Mouse (Mus musculus): ENCODE measurements around the gene Fgfr3. TPM values are rescaled to one million over a fixed set of nuclear protein-coding genes. Genes with fewer than 3 reads are reported as not detected.

Gene Fgfr3
- polyA plus RNA-seq, 1 experiment from 2014 or later, result 58.5 TPM

DNA sequence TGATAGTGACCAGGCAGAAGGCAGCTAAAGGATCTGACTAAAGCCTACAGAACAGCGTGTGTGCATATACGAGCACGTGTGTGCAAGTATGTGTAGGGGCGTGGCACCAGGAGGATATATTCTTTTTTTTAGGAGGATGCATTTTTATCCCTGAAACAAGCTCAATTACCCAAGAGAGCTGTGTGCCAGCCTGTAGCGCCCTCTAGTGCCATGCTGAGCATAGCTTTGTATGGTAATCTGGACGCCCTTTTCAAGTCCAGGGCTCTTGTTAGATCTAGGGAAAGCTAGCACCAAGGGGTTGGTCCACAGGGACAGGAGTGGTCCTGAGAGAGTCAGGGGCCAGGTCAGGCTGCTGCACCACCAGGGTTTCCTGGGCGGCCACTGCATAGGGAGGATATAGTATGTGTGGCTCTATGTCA, 16.4 kb downstream of the Fgfr3 start:
- Histone ChIP-seq H3K9ac (no peak overlapping the region), H3K4me2 (replicated peaks) (no peak overlapping the region), H3K27ac (no peak overlapping the region), H3K27me3 (replicated peaks) (no peaks in the 10 kb centered on the region), H3K4me1 (no peaks in the 10 kb centered on the region), H3K4me3 (no peak overlapping the region), H3K36me3 (peaks cover 69% of the 10 kb centered on the region), H3K9me3 (no peaks in the 10 kb centered on the region)
- peak; percentile 59; the same call in 1 of the 2 replicates for ATAC-seq (ENCODE audit: low FRiP score, low read depth)
- WGBS, result 31% methylated on average over 7 of the region's 7 CpGs

DNA sequence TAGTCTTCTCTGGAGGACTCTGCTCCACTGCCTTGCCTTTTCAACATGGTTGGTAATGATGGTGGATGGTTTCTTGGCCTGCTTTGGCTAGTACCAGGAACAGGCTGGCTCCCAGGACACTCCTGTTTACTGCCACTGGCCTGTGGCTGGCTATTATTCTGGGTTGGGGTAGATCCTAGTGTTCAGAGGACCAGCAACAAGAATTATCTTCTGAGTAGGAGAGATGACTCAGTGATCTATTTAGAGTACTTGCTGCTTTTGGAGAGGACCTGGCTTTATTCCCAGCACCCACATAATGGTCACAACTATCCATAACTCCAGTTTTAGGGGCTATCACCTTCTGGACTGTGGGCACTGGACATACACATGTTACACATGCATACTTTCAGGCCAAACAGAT, 16.9 kb downstream of the Fgfr3 start:
- H3K9me3 ChIP-seq, result no peaks in the 10 kb centered on the region
- no peak overlapping the region for H3K4me3 ChIP-seq
- no peak for ATAC-seq (ENCODE audit: low FRiP score, low read depth)
- no peak overlapping the region for H3K4me2 ChIP-seq (replicated peaks)
- H3K27ac ChIP-seq, result no peak overlapping the region
- peaks cover 69% of the 10 kb centered on the region for H3K36me3 ChIP-seq
- no peaks in the 10 kb centered on the region for H3K27me3 ChIP-seq (replicated peaks)
- H3K9ac ChIP-seq, result no peak overlapping the region
- no peaks in the 10 kb centered on the region for H3K4me1 ChIP-seq

DNA sequence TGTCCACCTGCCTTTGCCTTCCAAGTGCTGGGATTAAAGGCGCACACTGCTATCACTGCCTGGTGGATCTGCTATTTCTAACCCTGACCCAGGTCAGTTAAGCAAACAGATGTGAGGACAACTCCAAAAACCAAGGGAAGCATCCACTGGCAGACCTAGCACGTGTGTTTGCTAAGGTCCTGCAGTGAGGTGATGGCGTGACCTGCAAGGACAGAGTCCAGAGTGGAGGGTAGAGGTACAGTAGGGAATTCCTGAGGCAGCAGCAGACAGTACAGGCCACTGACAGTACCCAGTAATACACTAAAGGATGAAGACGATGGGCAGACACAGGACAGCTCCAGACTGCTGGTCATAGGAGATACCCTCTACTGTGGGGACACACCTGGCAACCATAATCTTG, 19.1 kb downstream of the Fgfr3 start:
- Histone ChIP-seq H3K4me3 (no peak overlapping the region), H3K9me3 (no peaks in the 10 kb centered on the region), H3K4me2 (replicated peaks) (no peak overlapping the region), H3K4me1 (no peaks in the 10 kb centered on the region), H3K27me3 (replicated peaks) (no peaks in the 10 kb centered on the region), H3K36me3 (peaks cover 69% of the 10 kb centered on the region), H3K27ac (no peak overlapping the region), H3K9ac (no peak overlapping the region)
- 95% methylated on average over 4 of the region's 4 CpGs for WGBS
- no peak for ATAC-seq (ENCODE audit: low FRiP score, low read depth)

DNA sequence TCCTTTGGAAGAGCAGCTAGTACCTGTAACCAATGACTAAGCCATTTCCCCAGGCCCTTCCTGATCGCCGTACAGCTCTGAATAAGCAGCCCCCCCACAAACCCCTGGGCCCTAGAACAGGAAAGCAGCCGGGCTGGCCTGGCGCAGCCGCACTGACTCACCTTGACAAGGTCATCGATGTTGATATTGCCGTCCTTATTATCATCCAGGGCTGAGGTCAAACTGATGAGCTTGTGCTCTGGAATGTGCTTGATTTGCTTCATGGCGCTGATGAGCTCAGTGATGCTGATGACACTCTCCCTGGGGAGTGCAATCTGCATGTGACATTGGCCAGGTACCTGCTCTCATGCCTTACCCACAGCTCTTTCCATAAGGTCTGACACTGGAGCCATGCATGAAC, 22.0 kb downstream of the Fgfr3 start:
- WGBS, result 94% methylated on average over 8 of the region's 8 CpGs
- no peak overlapping the region for H3K27ac ChIP-seq
- no peak overlapping the region for H3K4me2 ChIP-seq (replicated peaks)
- ATAC-seq (ENCODE audit: low FRiP score, low read depth), result no peak
- H3K9ac ChIP-seq, result no peak overlapping the region
- no peak overlapping the region for H3K4me3 ChIP-seq
- peaks cover 92% of the 10 kb centered on the region for H3K36me3 ChIP-seq
- no peaks in the 10 kb centered on the region for H3K9me3 ChIP-seq
- no peaks in the 10 kb centered on the region for H3K27me3 ChIP-seq (replicated peaks)
- H3K4me1 ChIP-seq, result no peaks in the 10 kb centered on the region

DNA sequence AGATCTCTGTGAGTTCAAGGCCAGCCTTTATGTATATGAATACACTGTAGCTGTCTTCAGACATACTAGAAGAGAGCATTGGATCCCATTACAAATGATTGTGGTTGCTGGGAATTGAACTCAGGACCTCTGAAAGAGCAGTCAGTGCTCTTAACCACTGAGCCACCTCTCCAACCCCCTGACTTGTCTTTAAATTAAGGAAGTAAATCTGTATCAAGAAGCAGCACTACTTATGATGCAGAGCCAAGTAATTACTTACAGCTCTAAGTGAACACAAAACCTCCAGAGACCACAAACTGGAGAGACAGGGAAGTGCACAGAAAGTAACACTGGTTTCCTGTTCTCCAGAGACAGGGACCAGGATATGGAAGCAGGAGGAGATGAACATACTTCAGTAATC, 55.7 kb downstream of the Fgfr3 start:
- no peaks in the 10 kb centered on the region for H3K27me3 ChIP-seq (replicated peaks)
- H3K9ac ChIP-seq, result no peak overlapping the region
- H3K4me2 ChIP-seq (replicated peaks), result no peak overlapping the region
- H3K9me3 ChIP-seq, result no peaks in the 10 kb centered on the region
- no peak for ATAC-seq (ENCODE audit: low FRiP score, low read depth)
- no peak overlapping the region for H3K27ac ChIP-seq
- H3K4me1 ChIP-seq, result peaks cover 18% of the 10 kb centered on the region
- peaks cover 33% of the 10 kb centered on the region for H3K36me3 ChIP-seq
- no peak overlapping the region for H3K4me3 ChIP-seq

DNA sequence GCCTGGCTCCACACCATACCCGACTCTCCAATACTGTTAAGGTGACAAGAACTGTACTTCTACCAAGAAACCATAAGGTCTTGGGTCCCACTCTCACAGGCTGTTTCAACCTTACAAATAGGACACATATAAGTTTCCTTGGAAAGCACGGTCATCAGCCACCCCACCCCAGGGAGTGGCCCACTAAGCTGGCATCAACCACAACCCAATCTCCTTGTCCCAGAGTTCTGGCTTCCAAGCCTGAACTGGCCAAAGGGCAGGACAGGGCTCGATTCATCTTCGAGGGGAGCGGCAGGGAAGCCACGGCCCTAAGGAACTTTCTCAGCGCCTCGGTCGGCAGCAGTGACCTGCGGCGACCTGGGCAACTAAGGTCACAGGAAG, 60.5 kb downstream of the Fgfr3 start:
- Histone ChIP-seq H3K27me3 (replicated peaks) (no peaks in the 10 kb centered on the region), H3K4me1 (peaks cover 23% of the 10 kb centered on the region), H3K27ac (0 out of 2 replicates have a peak overlapping the region, but pooled peaks have one; percentile 62), H3K9ac (peak overlapping the region; percentile 83), H3K9me3 (no peaks in the 10 kb centered on the region), H3K4me3 (peak overlapping the region; percentile 85), H3K4me2 (replicated peaks) (peak overlapping the region; percentile 92), H3K36me3 (peaks cover 10% of the 10 kb centered on the region)
- 5% methylated on average over 11 of the region's 11 CpGs for WGBS
- no peak for ATAC-seq (ENCODE audit: low FRiP score, low read depth)

DNA sequence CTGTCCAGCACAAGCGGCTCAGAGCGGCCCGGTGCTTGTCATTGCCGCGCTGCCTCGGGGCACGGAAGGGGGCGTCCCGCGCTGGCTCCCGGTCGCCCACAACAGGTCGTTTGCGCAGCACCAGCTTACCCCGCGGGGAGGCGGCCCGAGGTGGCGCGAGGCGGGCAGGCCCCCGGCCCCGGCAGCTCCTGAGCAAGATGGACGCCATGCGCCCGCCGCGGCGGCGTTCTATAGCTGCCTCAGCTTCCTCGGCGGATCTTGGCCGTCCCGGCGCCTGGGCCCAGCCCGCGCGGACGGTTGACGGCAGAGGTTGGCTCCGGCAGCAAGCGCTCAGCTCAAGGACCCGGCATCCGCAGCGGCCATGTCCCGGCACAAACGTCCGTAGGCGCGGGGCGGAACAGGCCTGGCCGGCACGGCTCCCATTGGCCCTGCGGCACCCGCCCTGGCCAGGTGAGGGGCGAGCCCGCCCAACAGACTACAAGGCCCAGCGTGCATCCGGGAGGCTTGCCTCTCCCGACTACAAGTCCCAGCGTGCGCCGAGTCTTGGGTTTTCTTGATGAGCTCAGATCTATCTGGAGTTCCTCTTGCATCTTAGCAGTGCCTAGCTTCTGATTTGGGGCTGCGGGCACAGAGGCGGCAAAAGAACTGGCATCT, 61.0 kb downstream of the Fgfr3 start, which contains the start of gene Letm1:
Gene Letm1, minus strand, starts transcription at position 473 of the 654 bp plus-strand sequence.
- Histone ChIP-seq H3K27me3 (replicated peaks) (no peaks in the 10 kb centered on the region), H3K36me3 (peaks cover 5% of the 10 kb centered on the region), H3K4me3 (peak within 1 kb of the TSS; percentile 85), H3K9ac (peak within 1 kb of the TSS; percentile 83), H3K4me2 (replicated peaks) (peak within 1 kb of the TSS; percentile 92), H3K9me3 (no peaks in the 10 kb centered on the region), H3K27ac (peak within 1 kb of the TSS; percentile 62; the same call in 1 of the 2 replicates), H3K4me1 (peaks cover 23% of the 10 kb centered on the region)
- under 1% methylated on average over 65 of the region's 65 CpGs for WGBS
- peak; percentile 100 for ATAC-seq (ENCODE audit: low FRiP score, low read depth)

DNA sequence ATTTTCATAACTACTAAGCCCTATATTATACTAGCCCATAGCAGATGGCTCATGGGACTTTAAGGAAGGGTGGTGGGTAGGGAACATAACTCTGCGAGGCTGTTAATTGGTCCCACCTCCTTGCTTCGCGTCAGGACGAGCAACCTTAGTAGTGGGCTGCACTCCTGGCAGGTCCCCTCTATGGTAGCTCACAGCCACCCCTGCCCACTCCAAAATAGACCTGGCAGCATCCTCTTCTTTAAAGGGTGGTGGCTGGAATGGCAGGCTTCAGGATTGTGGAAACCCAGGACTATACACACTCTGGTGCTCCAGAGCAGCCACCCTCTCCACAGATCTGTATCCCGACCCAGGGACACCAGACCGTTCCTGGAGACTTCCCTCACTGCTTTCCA, 61.5 kb downstream of the Fgfr3 start:
- Histone ChIP-seq H3K27ac (no peak overlapping the region), H3K36me3 (no peaks in the 10 kb centered on the region), H3K9me3 (no peaks in the 10 kb centered on the region), H3K27me3 (replicated peaks) (no peaks in the 10 kb centered on the region), H3K4me2 (replicated peaks) (peak overlapping the region; percentile 92), H3K9ac (peak overlapping the region; percentile 83), H3K4me1 (peaks cover 23% of the 10 kb centered on the region), H3K4me3 (peak overlapping the region; percentile 85)
- peak; percentile 79 for ATAC-seq (ENCODE audit: low FRiP score, low read depth)
- WGBS, result 9% methylated on average over 6 of the region's 6 CpGs

Other genes starting within 250 kb of the Fgfr3 start
- gene Fam53a, start 92.0 kb upstream of the Fgfr3 start, polyA plus RNA-seq (2016; fragmentation: Nextera tagmentation; extraction: Ambion mirVana), result 46.4 and 49.3 TPM in 2 replicates
- 0.49 and 0.61 TPM in 2 replicates for gene Gm9903, start 91.7 kb upstream of the Fgfr3 start, polyA plus RNA-seq (2016; fragmentation: Nextera tagmentation; extraction: Ambion mirVana)
- gene Slbp, start 69.1 kb upstream of the Fgfr3 start, polyA plus RNA-seq (2016; fragmentation: Nextera tagmentation; extraction: Ambion mirVana), result 183 and 184 TPM in 2 replicates
- 150 and 160 TPM in 2 replicates for gene Tacc3, start 63.5 kb upstream of the Fgfr3 start, polyA plus RNA-seq (2016; fragmentation: Nextera tagmentation; extraction: Ambion mirVana)
- gene Tmem129, start 63.3 kb upstream of the Fgfr3 start, polyA plus RNA-seq (2016; fragmentation: Nextera tagmentation; extraction: Ambion mirVana), result 30.3 and 31.5 TPM in 2 replicates
- gene Letm1, start 61.1 kb downstream of the Fgfr3 start, polyA plus RNA-seq (2016; fragmentation: Nextera tagmentation; extraction: Ambion mirVana), result 57.2 and 63.6 TPM in 2 replicates
- gene Nsd2, start 99.1 kb downstream of the Fgfr3 start, polyA plus RNA-seq (2016; fragmentation: Nextera tagmentation; extraction: Ambion mirVana), result 91.2 and 98.7 TPM in 2 replicates
- 55.6 and 57.8 TPM in 2 replicates for gene Nelfa, start 214.7 kb downstream of the Fgfr3 start, polyA plus RNA-seq (2016; fragmentation: Nextera tagmentation; extraction: Ambion mirVana)

Measured in neural tube, embryonic 12.5 days (tissue).